Mouse (Mus musculus): ENCODE data around the gene Rab6b. TPM values are rescaled to one million over a fixed set of nuclear protein-coding genes. Genes with fewer than 3 reads are reported as not detected.

Rab6b gene
- total and polyA plus RNA-seq, 2 experiments: 0.02 to 0.37 TPM

- WGBS: 14% methylated on average over 7 of the region's 7 CpGs
These were observed 122.5 kb downstream of the Rab6b start for GRCm38 (mm10) chr9:103234059-103234458.

DNA sequence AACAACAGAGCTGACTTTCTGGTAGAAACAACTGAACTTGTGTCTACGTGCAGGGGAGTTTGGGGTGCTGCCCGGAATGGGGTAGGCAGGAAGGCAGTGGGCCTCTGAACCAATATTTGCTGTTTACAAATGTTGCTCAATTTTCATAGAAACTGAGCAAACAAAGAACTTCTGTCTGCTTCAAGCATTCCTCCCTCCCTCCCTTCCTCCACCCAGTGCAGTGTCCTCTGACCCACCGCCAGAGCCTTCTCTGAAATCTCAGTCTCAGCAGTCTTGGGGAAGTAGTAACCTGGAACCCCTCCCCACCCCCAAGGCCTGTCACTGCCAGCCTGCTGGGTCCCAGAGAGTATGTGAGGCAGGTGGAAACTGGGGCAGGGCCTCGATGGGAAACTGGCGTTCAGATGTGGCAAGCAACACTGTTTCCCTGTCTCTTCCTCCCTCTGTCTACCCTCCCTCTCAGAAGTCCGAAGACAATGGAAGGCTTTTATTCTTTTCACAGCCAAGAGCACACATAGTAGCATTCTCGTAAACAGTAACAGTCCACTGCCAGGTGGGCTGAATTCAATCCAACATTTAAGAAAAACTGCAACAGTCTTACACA lies 123.1 kb downstream of the Rab6b start:
- no peaks in the 10 kb centered on the region for H3K27me3 ChIP-seq (ENCODE audit: control insufficient read depth, insufficient read depth, low read length)
- peak overlapping the region; percentile 96 for H3K27ac ChIP-seq (replicated peaks; ENCODE audit: insufficient read depth, low read depth, low read length)
- TF ChIP-seq POLR2A (IDR thresholded peaks at IDR 0.05; ENCODE audit: extremely low read depth, insufficient read depth, low read length) (no peak), CTCF (IDR thresholded peaks at IDR 0.05; ENCODE audit: low read depth, low read length) (no peak)
- no peaks in the 10 kb centered on the region for H3K36me3 ChIP-seq (ENCODE audit: control insufficient read depth, insufficient read depth, low read length)
- H3K9ac ChIP-seq (ENCODE audit: low read depth, low read length): peak overlapping the region; percentile 57
- H3K79me2 ChIP-seq (ENCODE audit: control insufficient read depth, insufficient read depth, low read length): no peaks in the 10 kb centered on the region
- DNase-seq (ENCODE audit: extremely low read depth, low read depth, low spot score): peak; percentile 93
- peaks cover 34% of the 10 kb centered on the region for H3K4me1 ChIP-seq (ENCODE audit: control insufficient read depth, insufficient read depth, low read length)
- no peak overlapping the region for H3K4me3 ChIP-seq (ENCODE audit: insufficient read depth, low read depth, low read length)
- 12% methylated on average over 7 of the region's 7 CpGs for WGBS

More at GRCm38 (mm10) chr9:103234059-103234458, 122.5 kb downstream of the Rab6b start:
- peak overlapping the region; percentile 96 for H3K27ac ChIP-seq (replicated peaks; ENCODE audit: insufficient read depth, low read depth, low read length)
- no peaks in the 10 kb centered on the region for H3K27me3 ChIP-seq (ENCODE audit: control insufficient read depth, insufficient read depth, low read length)
- TF ChIP-seq CTCF (IDR thresholded peaks at IDR 0.05; ENCODE audit: low read depth, low read length) (no peak), POLR2A (IDR thresholded peaks at IDR 0.05; ENCODE audit: extremely low read depth, insufficient read depth, low read length) (no peak)
- H3K79me2 ChIP-seq (ENCODE audit: control insufficient read depth, insufficient read depth, low read length): no peaks in the 10 kb centered on the region
- no peak overlapping the region for H3K4me3 ChIP-seq (ENCODE audit: insufficient read depth, low read depth, low read length)
- DNase-seq (ENCODE audit: extremely low read depth, low read depth, low spot score): peak; percentile 93
- H3K4me1 ChIP-seq (ENCODE audit: control insufficient read depth, insufficient read depth, low read length): peaks cover 34% of the 10 kb centered on the region
- H3K9ac ChIP-seq (ENCODE audit: low read depth, low read length): peak overlapping the region; percentile 32
- no peaks in the 10 kb centered on the region for H3K36me3 ChIP-seq (ENCODE audit: control insufficient read depth, insufficient read depth, low read length)

Other genes starting within 250 kb of the Rab6b start
- 8.9 and 20.7 TPM in 2 replicates for gene Slco2a1, start 123.1 kb upstream of the Rab6b start, total RNA-seq (2014; rRNA removed)
- gene Slco2a1, start 123.1 kb upstream of the Rab6b start, polyA plus RNA-seq (2012; rRNA removed): 43.1 and 55.5 TPM in 2 replicates
- 8.5 and 10.7 TPM in 2 replicates for gene Srprb, start 90.3 kb downstream of the Rab6b start, total RNA-seq (2014; rRNA removed)
- 16.8 and 22.8 TPM in 2 replicates for gene Srprb, start 90.3 kb downstream of the Rab6b start, polyA plus RNA-seq (2012; rRNA removed)
- 0.94 and 1.1 TPM in 2 replicates for gene Gm20425, start 118.5 kb downstream of the Rab6b start, total RNA-seq (2014; rRNA removed)
- 0.37 and 0.43 TPM in 2 replicates for gene Gm20425, start 118.5 kb downstream of the Rab6b start, polyA plus RNA-seq (2012; rRNA removed)
- 18,586 and 23,528 TPM in 2 replicates for gene Trf, start 118.7 kb downstream of the Rab6b start, total RNA-seq (2014; rRNA removed)
- 26,375 and 34,444 TPM in 2 replicates for gene Trf, start 118.7 kb downstream of the Rab6b start, polyA plus RNA-seq (2012; rRNA removed)
- 600 and 608 TPM in 2 replicates for gene 1300017J02Rik, start 193.3 kb downstream of the Rab6b start, total RNA-seq (2014; rRNA removed)
- 267 and 288 TPM in 2 replicates for gene 1300017J02Rik, start 193.3 kb downstream of the Rab6b start, polyA plus RNA-seq (2012; rRNA removed)
- 7.9 and 8.4 TPM in 2 replicates for gene Topbp1, start 193.4 kb downstream of the Rab6b start, total RNA-seq (2014; rRNA removed)
- 1.9 and 2.3 TPM in 2 replicates for gene Topbp1, start 193.4 kb downstream of the Rab6b start, polyA plus RNA-seq (2012; rRNA removed)